Mouse (Mus musculus) olfactory bulb, adult 2 months (tissue): Measurements from ENCODE around the gene P2ry6.

Source experiments
- CTCF ChIP-seq: fragments of 200-500 bp; IDR thresholded peaks from 2 replicates; pipeline ENCODE4 v1.5.1; 2012; ENCODE audit warnings: low read depth, mild to moderate bottlenecking, low read length, moderate library complexity; ENCODE audit not compliant: insufficient read depth
- POLR2A ChIP-seq: fragments of 200-500 bp; IDR thresholded peaks from 2 replicates; pipeline ENCODE4 v1.6.1; 2012; ENCODE audit warnings: mild to moderate bottlenecking, low read depth, low read length, moderate library complexity; ENCODE audit not compliant: insufficient read depth

GRCm38 (mm10) chr7:101014985-101015384 is 40.5 kb upstream of the P2ry6 start:
- TF ChIP-seq CTCF (no peak), POLR2A (no peak)
